Mouse (Mus musculus) ZHBTc4 (cell line): ENCODE measurements around the gene Gabarapl2.

Experiments
- DNase-seq: peaks from one replicate; pipeline ENCODE4 v3.0.0-alpha.2; 2011; ENCODE audit warnings: low read depth, low spot score

The Gabarapl2 gene

GRCm38 (mm10) chr8:111967246-111967870, 26.9 kb downstream of the Gabarapl2 start:
- DNase-seq = peak; percentile 59

GRCm38 (mm10) chr8:111968541-111968940, 28.0 kb downstream of the Gabarapl2 start:
- DNase-seq = peak; percentile 65

DNA sequence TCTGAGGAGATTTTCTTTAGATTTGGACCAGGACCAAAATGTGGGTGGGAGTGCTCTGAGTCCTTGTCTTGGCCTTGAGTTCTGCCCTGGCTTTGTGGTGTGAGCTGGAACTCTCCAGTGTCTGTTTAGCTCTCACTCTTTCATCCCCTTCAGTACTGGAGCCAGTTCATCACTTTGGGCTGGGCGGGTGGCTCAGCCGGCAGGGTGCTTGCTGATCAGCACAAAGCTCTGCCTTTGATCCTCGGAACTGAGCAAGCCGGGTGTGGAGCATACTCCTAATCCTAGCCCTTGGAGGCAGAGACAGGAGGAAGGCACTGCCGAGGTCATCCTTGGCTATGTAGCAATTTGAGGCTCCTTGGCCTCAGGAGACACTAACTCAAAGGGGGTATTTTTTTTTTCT, 28.5 kb downstream of the Gabarapl2 start:
- peak; percentile 86 for DNase-seq

- DNase-seq = no peak
Measured at GRCm38 (mm10) chr8:111974138-111974537, 33.6 kb downstream of the Gabarapl2 start.

DNA sequence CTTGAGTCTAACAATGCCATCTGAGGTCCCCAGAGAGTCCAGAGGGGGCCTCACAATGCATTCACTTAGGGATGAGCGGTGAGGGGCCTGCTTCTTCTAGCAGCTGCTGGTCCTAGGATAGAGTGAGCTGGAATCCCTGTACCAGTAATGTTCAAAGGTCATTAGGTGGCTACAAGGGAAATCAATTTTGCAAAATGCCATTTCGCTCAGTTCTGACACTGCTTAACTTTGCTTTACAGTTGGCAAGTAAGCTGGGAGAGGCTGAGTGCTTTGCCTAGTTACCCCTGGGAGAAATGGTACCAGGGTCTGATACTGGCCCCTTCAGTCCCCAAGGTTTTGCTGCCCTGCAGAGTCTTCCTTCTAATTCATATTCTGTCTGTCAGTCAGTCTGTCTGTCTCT, 35.2 kb downstream of the Gabarapl2 start:
- no peak for DNase-seq

DNA sequence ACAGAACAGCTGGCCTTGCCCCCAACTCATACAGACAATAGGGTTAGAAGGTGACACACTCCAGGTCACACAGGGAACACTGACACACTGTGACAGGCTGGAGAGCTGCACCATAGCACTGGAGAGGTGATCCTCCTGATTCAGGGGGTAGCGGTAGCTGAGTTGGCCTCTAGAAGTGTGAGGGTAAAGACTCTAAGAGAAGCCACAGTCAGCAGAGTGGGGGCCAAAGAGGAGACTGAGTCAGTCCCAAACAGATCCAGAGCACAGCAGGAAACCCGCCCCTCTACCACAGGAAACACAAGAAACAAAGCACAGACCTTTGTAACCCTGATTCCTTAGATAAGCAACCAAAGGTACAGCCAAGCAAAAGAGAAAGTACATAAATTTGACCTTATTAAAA, 35.8 kb downstream of the Gabarapl2 start:
- DNase-seq = no peak

- no peak for DNase-seq
Measured at GRCm38 (mm10) chr8:111978147-111978546, 37.6 kb downstream of the Gabarapl2 start.

DNA sequence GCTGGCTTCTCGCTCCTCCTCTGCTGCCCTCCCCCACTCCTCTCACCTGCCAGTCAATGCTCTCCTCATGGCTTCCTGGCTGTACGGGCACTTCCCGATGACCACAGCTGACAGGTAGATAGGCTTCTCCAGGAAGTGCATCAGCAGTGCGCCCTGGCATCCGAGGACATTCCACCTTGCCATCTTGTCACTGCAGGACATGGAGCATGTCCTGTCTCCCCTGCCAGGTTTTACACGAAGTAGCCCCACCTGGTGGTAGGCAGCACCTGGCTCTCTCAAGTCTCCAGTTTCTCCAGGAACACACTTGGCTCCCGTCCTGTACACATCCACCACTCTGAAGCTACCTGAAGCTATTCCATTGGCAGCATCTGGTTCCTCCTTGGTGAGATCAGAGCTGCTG, 41.6 kb downstream of the Gabarapl2 start:
- peak; percentile 68 for DNase-seq

GRCm38 (mm10) chr8:111984511-111984910, 44.0 kb downstream of the Gabarapl2 start:
- DNase-seq = no peak

- DNase-seq = peak; percentile 93
Measured at GRCm38 (mm10) chr8:111989911-111990310, 49.4 kb downstream of the Gabarapl2 start.

DNA sequence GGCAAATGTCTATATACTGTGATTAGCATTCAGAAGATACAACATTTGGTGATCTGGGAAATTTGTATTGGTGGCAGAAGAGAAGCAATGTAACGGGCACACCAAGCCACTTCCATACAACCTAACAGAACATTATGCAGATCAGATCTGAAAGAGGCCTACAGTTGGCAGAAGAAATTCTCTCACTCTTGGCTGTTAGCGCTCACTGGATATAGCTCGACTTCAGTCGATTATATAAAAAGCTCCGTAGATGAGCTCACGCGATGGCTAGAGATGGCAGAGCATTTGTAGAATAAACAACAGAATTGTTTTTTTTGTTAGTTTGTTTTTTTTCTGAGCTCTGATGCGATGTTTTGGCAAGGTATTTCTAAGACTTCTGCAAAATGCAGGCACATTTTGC, 50.8 kb downstream of the Gabarapl2 start:
- DNase-seq = no peak

GRCm38 (mm10) chr8:111992013-111992702, 51.7 kb downstream of the Gabarapl2 start, which contains the start of gene Adat1:
Gene Adat1, minus strand, starts transcription at chr8:111992302.
- peak; percentile 93 for DNase-seq

DNA sequence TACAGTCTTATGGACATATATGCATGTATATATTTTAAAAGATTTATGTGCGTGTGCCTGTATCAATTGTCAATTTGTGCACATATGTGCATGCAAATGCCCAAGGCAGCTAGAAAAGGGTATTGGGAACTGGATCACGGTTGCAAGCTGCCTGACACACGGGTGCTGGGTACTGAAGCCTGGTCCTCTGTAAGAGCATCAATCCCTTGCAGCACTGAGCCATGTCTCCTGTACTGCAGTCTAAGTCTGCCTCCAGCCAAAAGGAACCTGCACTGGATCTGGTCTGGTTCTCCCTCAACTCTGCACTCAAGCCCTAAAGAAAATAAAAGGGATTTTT, 52.2 kb downstream of the Gabarapl2 start:
- DNase-seq = no peak
